ENCODE assay signal across 9 mouse cellular contexts in the genomic region with DNA sequence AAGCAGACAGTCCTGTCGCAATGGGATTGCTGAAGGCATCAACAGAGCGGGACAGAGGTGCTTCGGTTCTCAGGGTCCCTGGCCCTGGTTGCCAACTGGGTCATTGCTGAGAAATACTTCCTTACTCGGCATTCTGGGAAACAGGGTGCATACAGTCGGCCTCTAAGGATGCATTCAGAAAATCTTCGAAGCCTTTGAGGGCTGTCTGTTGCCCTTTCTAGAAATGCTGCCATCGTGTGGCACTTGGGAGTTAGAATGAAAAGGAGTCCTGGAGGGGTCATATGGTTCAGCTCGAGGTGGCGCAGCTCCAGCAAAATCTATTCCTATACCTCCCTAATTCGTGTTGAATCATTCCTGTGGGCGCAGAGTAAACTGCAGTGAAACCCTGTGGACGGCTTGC. TPM values are rescaled to one million over a fixed set of nuclear protein-coding genes. Genes with fewer than 3 reads are reported as not detected.
DNase-seq lines count a peak whose midpoint lies in the region; ATAC-seq and TF ChIP-seq lines count a peak whose summit lies in the region.
"Had no signal": no experiment of that assay in that cellular context is flagged by ENCODE, and none has a peak within 500 bp of the region (broad histone marks: within the 10 kb centered on the region; RNA-seq: fewer than 3 reads in every experiment).

No protein-coding gene starts in this region.

- TF ChIP-seq CTCF in kidney, adult 2 months (conservative IDR thresholded peaks at IDR 0.05; ENCODE audit: insufficient read depth, insufficient read length, low read depth, low read length) = peak; percentile 55

- TF ChIP-seq POLR2A in kidney, adult 2 months (IDR thresholded peaks at IDR 0.05; ENCODE audit: low read depth, low read length) = no peak

- no peaks in the 10 kb centered on the region for H3K27me3 ChIP-seq in kidney, adult 2 months (replicated peaks; ENCODE audit: control insufficient read depth, insufficient read depth, low read length)
- peaks cover 4% of the 10 kb centered on the region; the same call in 1 of the 2 replicates for H3K27me3 ChIP-seq in forebrain, embryonic 12.5 days
- H3K27me3 ChIP-seq: midbrain, embryonic 12.5 days had no signal

- H3K4me1 ChIP-seq in kidney, adult 2 months (ENCODE audit: control insufficient read depth, insufficient read depth, low read length) = peaks cover 15% of the 10 kb centered on the region; the same call in 1 of the 2 replicates
- no peaks in the 10 kb centered on the region for H3K4me1 ChIP-seq in forebrain, embryonic 12.5 days
- H3K4me1 ChIP-seq: midbrain, embryonic 12.5 days had no signal

- no peak overlapping the region for H3K9ac ChIP-seq in forebrain, embryonic 12.5 days
- H3K9ac ChIP-seq: midbrain, embryonic 12.5 days had no signal

- H3K9me3 ChIP-seq in forebrain, embryonic 12.5 days = no peaks in the 10 kb centered on the region
- H3K9me3 ChIP-seq: midbrain, embryonic 12.5 days had no signal

- peak overlapping the region; percentile 24; the same call in 1 of the 2 replicates for H3K27ac ChIP-seq in kidney, adult 2 months (ENCODE audit: insufficient read depth, low read depth, low read length)
- no peak overlapping the region for H3K27ac ChIP-seq in forebrain, embryonic 12.5 days
- H3K27ac ChIP-seq: midbrain, embryonic 12.5 days had no signal

- DNase-seq in gastrocnemius, postnatal 10 days = peak; percentile 10
- no peak for DNase-seq in gastrocnemius, postnatal 36 days
- peak; percentile 59 for DNase-seq in 3134 (ENCODE audit: extremely low read depth, insufficient read length, low spot score)
- peak; percentile 55 for DNase-seq in adrenal gland, postnatal 14 days
- peak; percentile 79 for DNase-seq in kidney, adult 2 months

- no peak overlapping the region for H3K4me2 ChIP-seq in forebrain, embryonic 12.5 days
- H3K4me2 ChIP-seq: midbrain, embryonic 12.5 days had no signal

- no peak overlapping the region for H3K4me3 ChIP-seq in kidney, adult 2 months (ENCODE audit: insufficient read depth, low read depth, low read length)
- no peak overlapping the region for H3K4me3 ChIP-seq in forebrain, embryonic 12.5 days (replicated peaks)
- H3K4me3 ChIP-seq: midbrain, embryonic 12.5 days had no signal

- 17% methylated on average over 12 of the region's 12 CpGs for WGBS in kidney, adult 2 months
- 55% methylated on average over 12 of the region's 12 CpGs for WGBS in forebrain, embryonic 12.5 days

- intact Hi-C loops in gastrocnemius, postnatal 36 days (cut with DNase I) = no loop called here

- peak; percentile 32 for ATAC-seq in megakaryocyte, adult 5-6 weeks (ENCODE audit: poor library complexity, severe bottlenecking)
- ATAC-seq in monocyte, adult 5-6 weeks (replicated peaks; ENCODE audit: insufficient number of reproducible peaks, low FRiP score, low TSS enrichment, poor library complexity, severe bottlenecking) = no peak
- no peak for ATAC-seq in forebrain, embryonic 12.5 days (ENCODE audit: low FRiP score)

- H3K36me3 ChIP-seq in kidney, adult 2 months (ENCODE audit: control insufficient read depth, insufficient read depth, low read length) = peaks cover 1% of the 10 kb centered on the region; the same call in 1 of the 2 replicates
- H3K36me3 ChIP-seq in forebrain, embryonic 12.5 days (replicated peaks) = no peaks in the 10 kb centered on the region
- H3K36me3 ChIP-seq: midbrain, embryonic 12.5 days had no signal

RNA-seq across cellular contexts. Expression of a gene that starts 2.0 kb away (rescaled TPM):
- total RNA-seq in gastrocnemius, postnatal 10 days (2021) = 100 to 1,000 TPM in 1 of 2 experiments, 1 to 10 TPM in 1; 1.9 to 242 TPM
- total RNA-seq in gastrocnemius, postnatal 36 days (2021) = 1 to 10 TPM; 1.8 to 5.6 TPM
- 19.6 and 46.5 TPM in 2 replicates for total RNA-seq in adrenal gland, postnatal 14 days (2021)
- polyA plus RNA-seq in kidney, adult 2 months (2012; rRNA removed) = 1,966 and 1,980 TPM in 2 replicates
- 16.5 and 20.4 TPM in 2 replicates for total RNA-seq in megakaryocyte, adult 5-6 weeks (2015)
- 9.6 and 11.2 TPM in 2 replicates for total RNA-seq in megakaryocyte, adult 5-6 weeks (2017)
- 1.5 to 1.9 TPM (median 1.9 TPM) in 3 replicates for total RNA-seq in monocyte, adult 5-6 weeks (2017)
- 2.2 and 3.8 TPM in 2 replicates for polyA plus RNA-seq in forebrain, embryonic 12.5 days (2016; fragmentation: Nextera tagmentation; extraction: Ambion mirVana)

RNA-seq across cellular contexts. Expression of a gene that starts 26.4 kb away (rescaled TPM):
- 10 to 100 TPM; 24.8 to 32.6 TPM for total RNA-seq in gastrocnemius, postnatal 10 days (2021)
- 10 to 100 TPM; 11.1 to 12.2 TPM for total RNA-seq in gastrocnemius, postnatal 36 days (2021)
- 35.7 and 37.6 TPM in 2 replicates for total RNA-seq in adrenal gland, postnatal 14 days (2021)
- 56.8 and 59.3 TPM in 2 replicates for polyA plus RNA-seq in kidney, adult 2 months (2012; rRNA removed)
- total RNA-seq in megakaryocyte, adult 5-6 weeks (2015) = 1.8 and 3.0 TPM in 2 replicates
- total RNA-seq in megakaryocyte, adult 5-6 weeks (2017) = 3.3 and 3.4 TPM in 2 replicates
- total RNA-seq in monocyte, adult 5-6 weeks (2017) = 2.5 to 5.6 TPM (median 4.1 TPM) in 3 replicates
- polyA plus RNA-seq in forebrain, embryonic 12.5 days (2016; fragmentation: Nextera tagmentation; extraction: Ambion mirVana) = 12.5 and 14.4 TPM in 2 replicates

Comparison
In these comparisons a context has a peak if more than half of its experiments do, and no peak if none do; other contexts are left out.
1. DNase-seq: peak in gastrocnemius, postnatal 10 days (single experiment), 3134 (single experiment), adrenal gland, postnatal 14 days (single experiment) and kidney, adult 2 months (single experiment); none in gastrocnemius, postnatal 36 days (0 of 2).